8 mouse cellular contexts compared by ENCODE assay signal in the genomic region with DNA sequence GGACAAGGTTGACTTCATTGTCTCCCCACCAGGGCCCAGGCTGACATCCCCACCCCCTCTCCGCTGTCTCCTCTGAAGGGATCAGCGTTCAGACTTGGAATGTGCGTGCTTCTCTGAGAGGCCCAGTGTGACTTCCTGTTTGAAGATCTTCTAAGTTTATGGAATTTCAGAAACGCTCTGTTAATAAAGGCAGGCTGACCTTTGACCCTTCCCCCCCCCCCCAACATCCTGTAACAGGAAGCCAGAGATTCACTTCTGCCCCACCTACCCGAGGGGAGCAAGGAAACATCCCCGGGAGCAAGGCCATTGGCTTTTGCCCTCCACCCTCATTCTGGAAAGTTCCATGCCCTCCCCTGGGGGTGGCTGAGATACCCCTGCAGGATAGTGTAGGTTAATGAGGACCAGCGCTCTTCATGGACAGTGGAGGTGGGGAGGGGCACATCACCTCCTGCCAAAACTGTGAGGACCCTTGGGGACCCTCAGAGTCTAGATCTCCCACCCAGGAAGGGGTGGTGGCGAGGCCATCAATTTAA. TPM values are rescaled to one million over a fixed set of nuclear protein-coding genes. Genes with fewer than 3 reads are reported as not detected.
DNase-seq lines count a peak whose midpoint lies in the region; ATAC-seq and TF ChIP-seq lines count a peak whose summit lies in the region.

No protein-coding gene starts in this region.

- DNase-seq in lung, postnatal 14 days: no peak
- DNase-seq in heart, postnatal 14 days: peak; percentile 8 to 23
- DNase-seq in limb, embryonic 10.5 days (ENCODE audit: low spot score): no peak
- DNase-seq in left cerebral cortex, adult 11 months (ENCODE audit: low spot score): no peak

- no peaks in the 10 kb centered on the region for H3K27me3 ChIP-seq in lung, embryonic 15.5 days
- H3K27me3 ChIP-seq in limb, embryonic 10.5 days (ENCODE audit: low read depth, poor library complexity, severe bottlenecking): no peaks in the 10 kb centered on the region
- H3K27me3 ChIP-seq in small intestine, adult 2 months (ENCODE audit: control insufficient read depth, insufficient read depth, low read length): no peaks in the 10 kb centered on the region

- H3K4me3 ChIP-seq in lung, embryonic 15.5 days: no peak overlapping the region
- H3K4me3 ChIP-seq in limb, embryonic 10.5 days: no peak overlapping the region
- H3K4me3 ChIP-seq in small intestine, adult 2 months (ENCODE audit: low read depth, low read length): no peak overlapping the region

- no peaks in the 10 kb centered on the region for H3K9me3 ChIP-seq in lung, embryonic 15.5 days
- no peaks in the 10 kb centered on the region for H3K9me3 ChIP-seq in limb, embryonic 10.5 days (replicated peaks)

- no peak for TF ChIP-seq CTCF in small intestine, adult 2 months (IDR thresholded peaks at IDR 0.05; ENCODE audit: extremely low read depth, insufficient read length, insufficient replicate concordance, low read depth, low read length)

- H3K4me2 ChIP-seq in lung, embryonic 15.5 days: no peak overlapping the region

- no peak overlapping the region for H3K9ac ChIP-seq in lung, embryonic 15.5 days

- H3K27ac ChIP-seq in lung, embryonic 15.5 days: peak overlapping the region; percentile 82
- H3K27ac ChIP-seq in limb, embryonic 10.5 days: peak overlapping the region; percentile 77
- H3K27ac ChIP-seq in small intestine, adult 2 months (ENCODE audit: insufficient read depth, low read depth, low read length): peak overlapping the region; percentile 53

- intact Hi-C loops in heart, postnatal 14 days (cut with DNase I): no loop called here

- WGBS in lung, embryonic 15.5 days: 27% methylated on average over 8 of the region's 8 CpGs
- 43% methylated on average over 8 of the region's 8 CpGs for whole genome bisulfite sequencing in limb, embryonic 10.5 days
- 32% methylated on average over 8 of the region's 8 CpGs for WGBS in small intestine, adult 2 months

- H3K4me1 ChIP-seq in lung, embryonic 15.5 days: peaks cover 39% of the 10 kb centered on the region
- peaks cover 33% of the 10 kb centered on the region for H3K4me1 ChIP-seq in limb, embryonic 10.5 days
- H3K4me1 ChIP-seq in small intestine, adult 2 months (ENCODE audit: control insufficient read depth, insufficient read depth, insufficient read length, low read length): peaks cover 11% of the 10 kb centered on the region

- peak; percentile 63; the same call in 1 of the 2 replicates for ATAC-seq in lung, embryonic 15.5 days (ENCODE audit: borderline replicate concordance, extremely low read depth, low FRiP score, low TSS enrichment)
- ATAC-seq in megakaryocyte progenitor cell, adult 5-6 weeks (replicated peaks; ENCODE audit: poor library complexity): no peak
- no peak for ATAC-seq in frontal cortex, adult (ENCODE audit: low TSS enrichment)

- no peak for TF ChIP-seq POLR2A in small intestine, adult 2 months (IDR thresholded peaks at IDR 0.05; ENCODE audit: low read depth, low read length)

- H3K36me3 ChIP-seq in lung, embryonic 15.5 days: no peaks in the 10 kb centered on the region
- H3K36me3 ChIP-seq in limb, embryonic 10.5 days: no peaks in the 10 kb centered on the region
- no peaks in the 10 kb centered on the region for H3K36me3 ChIP-seq in small intestine, adult 2 months (ENCODE audit: control insufficient read depth, insufficient read depth, low read length)

RNA-seq across cellular contexts. Expression of a gene that starts 57.4 kb away (rescaled TPM):
- 60.4 and 61.2 TPM in 2 replicates for polyA plus RNA-seq in lung, embryonic 15.5 days (2015; fragmentation: Nextera tagmentation; extraction: Ambion mirVana)
- 10 to 100 TPM; 21.4 to 25.3 TPM for total RNA-seq in heart, postnatal 14 days (2021)
- 94.0 and 95.2 TPM in 2 replicates for polyA plus RNA-seq in limb, embryonic 10.5 days (2016; fragmentation: Nextera tagmentation; extraction: Ambion mirVana)
- polyA plus RNA-seq in small intestine, adult 2 months (2012; rRNA removed): 12.2 and 22.6 TPM in 2 replicates
- 36.7 and 37.2 TPM in 2 replicates for total RNA-seq in megakaryocyte progenitor cell, adult 5-6 weeks (2015)
- total RNA-seq in megakaryocyte progenitor cell, adult 5-6 weeks (2017): 85.6 and 87.3 TPM in 2 replicates

Comparison
In these comparisons a context has a peak if more than half of its experiments do, and no peak if none do; other contexts are left out.
1. DNase-seq: peak in heart, postnatal 14 days (2 of 2); none in lung, postnatal 14 days (single experiment), limb, embryonic 10.5 days (single experiment) and left cerebral cortex, adult 11 months (single experiment).
2. Peak in every context shown above with its lines, with median percentiles within 50 percentile points of each other: H3K27ac ChIP-seq.